Mouse (Mus musculus): ENCODE results near the gene Tldc1.

The Tldc1 gene

GRCm38 (mm10) chr8:119778263-119778662 is at the start of gene Tldc1:
Gene Tldc1, minus strand, starts transcription at chr8:119778416.
- peak; percentile 99 for DNase-seq (ENCODE audit: low spot score)

GRCm38 (mm10) chr8:119827721-119828153 is 49.5 kb upstream of the Tldc1 start:
- no peak for DNase-seq (ENCODE audit: low spot score)

- no peak for DNase-seq (ENCODE audit: low spot score)
These were observed 48.8 kb upstream of the Tldc1 start for GRCm38 (mm10) chr8:119826982-119827381.

- no peak for DNase-seq (ENCODE audit: low spot score)
These were observed 47.9 kb upstream of the Tldc1 start for GRCm38 (mm10) chr8:119825950-119826730.

GRCm38 (mm10) chr8:119824809-119825273 is 46.6 kb upstream of the Tldc1 start:
- no peak for DNase-seq (ENCODE audit: low spot score)

GRCm38 (mm10) chr8:119824100-119824499 is 45.9 kb upstream of the Tldc1 start:
- DNase-seq (ENCODE audit: low spot score): no peak

GRCm38 (mm10) chr8:119823278-119823677 is 45.1 kb upstream of the Tldc1 start:
- no peak for DNase-seq (ENCODE audit: low spot score)

GRCm38 (mm10) chr8:119821691-119822090 is 43.5 kb upstream of the Tldc1 start:
- DNase-seq (ENCODE audit: low spot score): no peak

GRCm38 (mm10) chr8:119819976-119820375 is 41.8 kb upstream of the Tldc1 start:
- no peak for DNase-seq (ENCODE audit: low spot score)

- no peak for DNase-seq (ENCODE audit: low spot score)
These were observed 41.1 kb upstream of the Tldc1 start for GRCm38 (mm10) chr8:119819316-119819715.

GRCm38 (mm10) chr8:119817446-119817845 is 39.2 kb upstream of the Tldc1 start:
- DNase-seq (ENCODE audit: low spot score): no peak

GRCm38 (mm10) chr8:119816219-119816618 is 38.0 kb upstream of the Tldc1 start:
- no peak for DNase-seq (ENCODE audit: low spot score)

- no peak for DNase-seq (ENCODE audit: low spot score)
These were observed 34.6 kb upstream of the Tldc1 start for GRCm38 (mm10) chr8:119812650-119813431.

GRCm38 (mm10) chr8:119811925-119812324 is 33.7 kb upstream of the Tldc1 start:
- DNase-seq (ENCODE audit: low spot score): no peak

GRCm38 (mm10) chr8:119810953-119811499 is 32.8 kb upstream of the Tldc1 start:
- DNase-seq (ENCODE audit: low spot score): no peak

- no peak for DNase-seq (ENCODE audit: low spot score)
These were observed 32.1 kb upstream of the Tldc1 start for GRCm38 (mm10) chr8:119810127-119810868.

GRCm38 (mm10) chr8:119809620-119810019 is 31.4 kb upstream of the Tldc1 start:
- no peak for DNase-seq (ENCODE audit: low spot score)

GRCm38 (mm10) chr8:119807687-119808086 is 29.5 kb upstream of the Tldc1 start:
- no peak for DNase-seq (ENCODE audit: low spot score)

- DNase-seq (ENCODE audit: low spot score): no peak
These were observed 28.4 kb upstream of the Tldc1 start for GRCm38 (mm10) chr8:119806422-119807263.

- DNase-seq (ENCODE audit: low spot score): no peak
These were observed 27.1 kb upstream of the Tldc1 start for GRCm38 (mm10) chr8:119805275-119805674.

- no peak for DNase-seq (ENCODE audit: low spot score)
These were observed 24.4 kb upstream of the Tldc1 start for GRCm38 (mm10) chr8:119802592-119802991.

Data from urinary bladder, postnatal 10 days (tissue).